Mouse (Mus musculus): Measurements from ENCODE around the gene H2al1f. TPM values are rescaled to one million over a fixed set of nuclear protein-coding genes. Genes with fewer than 3 reads are reported as not detected.
"Not testable (repeated sequence)": the region's sequence is repeated elsewhere in the genome, so short reads cannot be mapped to it uniquely, and the experiment has no call there.

The H2al1f gene
- polyA plus RNA-seq, 1 experiment from 2014 or later, result not detected

DNA sequence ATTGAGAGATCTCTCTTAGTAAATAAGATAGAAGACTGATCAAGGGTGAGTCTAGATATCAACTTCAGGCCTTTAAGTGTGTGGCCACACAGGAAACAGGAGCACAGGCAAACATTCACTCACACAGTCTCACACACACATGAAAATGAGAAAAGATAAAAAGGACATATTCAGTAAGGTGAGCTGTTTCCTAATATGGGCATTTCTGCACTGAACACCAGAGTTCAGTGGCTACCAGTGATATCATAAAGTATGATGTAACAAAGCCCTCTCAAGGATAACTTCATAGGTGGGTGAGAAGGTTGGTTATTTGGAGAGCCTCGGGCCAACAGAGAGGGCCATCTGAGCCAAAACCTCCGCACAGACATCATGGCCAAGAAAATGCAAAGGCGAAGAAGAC lies 3.0 kb downstream of the H2al1f start, which contains the start of gene H2al1g:
H2al1g (plus strand) TSS at position 301 of the 400 bp plus-strand sequence.
- H3K4me1 ChIP-seq (replicated peaks); H3K36me3 ChIP-seq; ATAC-seq; H3K4me2 ChIP-seq (replicated peaks); H3K9me3 ChIP-seq; H3K4me3 ChIP-seq (replicated peaks); H3K9ac ChIP-seq; H3K27ac ChIP-seq; H3K27me3 ChIP-seq (replicated peaks): not testable (repeated sequence)
- no CpG with 5 or more reads among the region's 3 CpGs for WGBS

- H3K27ac ChIP-seq; H3K27me3 ChIP-seq (replicated peaks); H3K4me2 ChIP-seq (replicated peaks); H3K36me3 ChIP-seq; H3K4me1 ChIP-seq (replicated peaks); ATAC-seq; H3K4me3 ChIP-seq (replicated peaks); H3K9me3 ChIP-seq; H3K9ac ChIP-seq: not testable (repeated sequence)
- no CpG with 5 or more reads among the region's 6 CpGs for WGBS
These were observed 6.2 kb downstream of the H2al1f start, which contains the start of gene H2al1h for GRCm38 (mm10) chrX:11321192-11321591. H2al1h (plus strand) TSS chrX:11321492.

DNA sequence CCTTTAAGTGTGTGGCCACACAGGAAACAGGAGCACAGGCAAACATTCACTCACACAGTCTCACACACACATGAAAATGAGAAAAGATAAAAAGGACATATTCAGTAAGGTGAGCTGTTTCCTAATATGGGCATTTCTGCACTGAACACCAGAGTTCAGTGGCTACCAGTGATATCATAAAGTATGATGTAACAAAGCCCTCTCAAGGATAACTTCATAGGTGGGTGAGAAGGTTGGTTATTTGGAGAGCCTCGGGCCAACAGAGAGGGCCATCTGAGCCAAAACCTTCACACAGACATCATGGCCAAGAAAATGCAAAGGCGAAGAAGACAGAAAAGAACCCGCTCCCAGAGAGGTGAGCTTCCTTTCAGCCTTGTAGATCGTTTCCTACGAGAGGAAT lies 9.4 kb downstream of the H2al1f start, which contains the start of gene H2al1i:
H2al1i (plus strand) TSS at position 301 of the 400 bp plus-strand sequence.
- not testable (repeated sequence) for H3K36me3 ChIP-seq; H3K4me1 ChIP-seq (replicated peaks); H3K9me3 ChIP-seq; H3K4me2 ChIP-seq (replicated peaks); H3K27ac ChIP-seq; H3K4me3 ChIP-seq (replicated peaks); H3K27me3 ChIP-seq (replicated peaks); H3K9ac ChIP-seq; ATAC-seq
- WGBS, result 89% methylated on average over 2 of the region's 5 CpGs

GRCm38 (mm10) chrX:11327522-11327921 lies 12.6 kb downstream of the H2al1f start, which contains the start of gene H2al1j:
H2al1j (plus strand) TSS chrX:11327822.
- H3K9ac ChIP-seq; H3K36me3 ChIP-seq; H3K4me2 ChIP-seq (replicated peaks); H3K4me3 ChIP-seq (replicated peaks); H3K27ac ChIP-seq; H3K27me3 ChIP-seq (replicated peaks); ATAC-seq; H3K9me3 ChIP-seq; H3K4me1 ChIP-seq (replicated peaks): not testable (repeated sequence)
- 89% methylated on average over 2 of the region's 2 CpGs for WGBS

GRCm38 (mm10) chrX:11345762-11346161 lies 30.8 kb downstream of the H2al1f start:
- no peaks in the 10 kb centered on the region for H3K4me1 ChIP-seq (replicated peaks)
- no peak overlapping the region for H3K4me2 ChIP-seq (replicated peaks)
- H3K27me3 ChIP-seq (replicated peaks), result no peaks in the 10 kb centered on the region
- 62% methylated on average over 9 of the region's 9 CpGs for WGBS
- no peak overlapping the region for H3K9ac ChIP-seq
- no peak for ATAC-seq
- no peaks in the 10 kb centered on the region for H3K9me3 ChIP-seq
- H3K36me3 ChIP-seq, result no peaks in the 10 kb centered on the region
- no peak overlapping the region for H3K27ac ChIP-seq
- H3K4me3 ChIP-seq (replicated peaks), result no peak overlapping the region

DNA sequence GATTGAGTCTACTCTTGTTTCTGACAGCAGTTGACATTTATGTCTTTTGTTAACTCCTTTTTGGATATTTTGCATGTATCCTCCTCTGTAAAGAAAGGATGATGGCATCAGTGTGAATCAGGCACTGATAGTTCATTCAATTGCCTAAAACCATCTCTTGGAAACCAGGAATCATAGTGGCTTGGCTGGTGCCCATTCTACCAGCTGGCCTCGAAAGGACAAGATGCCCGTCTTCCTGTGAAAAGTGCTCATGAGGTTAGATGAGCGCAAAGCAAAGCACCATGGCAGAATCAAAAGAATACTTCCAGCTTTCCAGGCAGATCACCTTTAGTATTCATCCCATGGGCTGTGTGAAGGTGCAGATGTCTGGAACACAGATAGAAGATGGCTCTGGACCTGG lies 31.8 kb downstream of the H2al1f start:
- WGBS, result 95% methylated on average over 3 of the region's 3 CpGs
- Histone ChIP-seq H3K27ac (no peak overlapping the region), H3K9me3 (no peaks in the 10 kb centered on the region)

GRCm38 (mm10) chrX:11360823-11361222 lies 45.9 kb downstream of the H2al1f start:
- WGBS, result 81% methylated on average over 6 of the region's 6 CpGs
- Histone ChIP-seq H3K4me3 (replicated peaks) (no peak overlapping the region), H3K9ac (no peak overlapping the region), H3K4me2 (replicated peaks) (no peak overlapping the region), H3K9me3 (no peaks in the 10 kb centered on the region), H3K36me3 (no peaks in the 10 kb centered on the region), H3K27me3 (replicated peaks) (no peaks in the 10 kb centered on the region), H3K27ac (no peak overlapping the region), H3K4me1 (replicated peaks) (no peaks in the 10 kb centered on the region)
- no peak for ATAC-seq

More for the DNA sequence above, 31.8 kb downstream of the H2al1f start:
- Histone ChIP-seq H3K4me2 (replicated peaks) (no peak overlapping the region), H3K4me3 (replicated peaks) (no peak overlapping the region), H3K4me1 (replicated peaks) (no peaks in the 10 kb centered on the region), H3K27me3 (replicated peaks) (no peaks in the 10 kb centered on the region), H3K36me3 (no peaks in the 10 kb centered on the region), H3K9ac (no peak overlapping the region)
- ATAC-seq, result no peak

DNA sequence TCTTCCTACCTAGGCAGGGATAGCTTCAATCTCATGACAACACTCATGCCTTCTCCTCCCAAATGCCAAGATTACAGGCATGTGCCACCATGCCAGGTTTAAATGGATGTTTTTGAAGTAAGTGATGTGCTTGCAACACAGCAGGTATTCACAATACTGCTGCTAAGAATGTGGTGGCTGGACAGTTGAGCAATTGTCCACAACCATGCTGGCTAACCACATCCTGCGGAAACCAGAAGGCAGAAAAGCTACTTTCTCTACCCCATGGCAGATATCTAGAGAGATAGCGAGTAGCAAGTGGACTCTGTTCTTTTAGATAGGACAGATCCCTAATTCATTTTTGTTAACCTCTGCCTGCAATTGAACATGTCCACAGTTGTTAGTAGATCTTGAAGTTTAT lies 46.3 kb downstream of the H2al1f start:
- Histone ChIP-seq H3K4me1 (replicated peaks) (no peaks in the 10 kb centered on the region), H3K36me3 (no peaks in the 10 kb centered on the region), H3K9me3 (no peaks in the 10 kb centered on the region), H3K4me2 (replicated peaks) (no peak overlapping the region), H3K27me3 (replicated peaks) (no peaks in the 10 kb centered on the region), H3K9ac (no peak overlapping the region), H3K27ac (no peak overlapping the region), H3K4me3 (replicated peaks) (no peak overlapping the region)
- ATAC-seq, result no peak
- 93% methylated on average over 2 of the region's 2 CpGs for WGBS

DNA sequence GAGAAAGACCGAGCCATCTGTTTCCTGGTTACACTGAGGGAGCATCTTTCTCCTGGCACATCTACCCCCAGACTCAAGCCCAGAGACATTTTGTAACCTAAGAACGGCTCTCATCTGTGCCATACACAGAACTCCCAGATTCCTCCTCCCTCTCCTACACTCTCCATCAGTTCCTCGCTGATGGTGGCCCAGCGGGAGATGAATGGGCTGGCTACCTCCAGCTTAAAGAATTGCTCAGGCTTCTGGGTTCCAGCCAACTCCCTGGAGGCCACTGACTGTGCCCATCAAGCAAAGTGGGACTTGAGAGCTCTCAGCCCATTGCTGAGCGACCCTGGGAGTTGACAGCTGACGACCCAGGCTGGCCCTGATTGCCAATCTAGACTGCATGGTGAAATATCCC lies 48.9 kb downstream of the H2al1f start:
- WGBS, result 64% methylated on average over 6 of the region's 6 CpGs
- no peak for ATAC-seq
- H3K27me3 ChIP-seq (replicated peaks), result no peaks in the 10 kb centered on the region

More for the DNA sequence above, 48.9 kb downstream of the H2al1f start:
- no peaks in the 10 kb centered on the region for H3K4me1 ChIP-seq (replicated peaks)
- no peak overlapping the region for H3K4me2 ChIP-seq (replicated peaks)
- no peak overlapping the region for H3K4me3 ChIP-seq (replicated peaks)
- H3K36me3 ChIP-seq, result no peaks in the 10 kb centered on the region
- no peaks in the 10 kb centered on the region for H3K9me3 ChIP-seq
- no peak overlapping the region for H3K27ac ChIP-seq
- H3K9ac ChIP-seq, result no peak overlapping the region

Other genes with a start within 250 kb of the H2al1f start
- not detected in 2 replicates for gene H2al1a, start 15.9 kb upstream of the H2al1f start, polyA plus RNA-seq (2015; fragmentation: Nextera tagmentation; extraction: Ambion mirVana)
- gene H2al1b, start 12.7 kb upstream of the H2al1f start, polyA plus RNA-seq (2015; fragmentation: Nextera tagmentation; extraction: Ambion mirVana), result not detected in 2 replicates
- gene H2al1c, start 9.5 kb upstream of the H2al1f start, polyA plus RNA-seq (2015; fragmentation: Nextera tagmentation; extraction: Ambion mirVana), result not detected in 2 replicates
- not detected in 2 replicates for gene H2al1d, start 6.3 kb upstream of the H2al1f start, polyA plus RNA-seq (2015; fragmentation: Nextera tagmentation; extraction: Ambion mirVana)
- gene H2al1e, start 3.2 kb upstream of the H2al1f start, polyA plus RNA-seq (2015; fragmentation: Nextera tagmentation; extraction: Ambion mirVana), result not detected in 2 replicates
- not detected in 2 replicates for gene H2al1g, start 3.1 kb downstream of the H2al1f start, polyA plus RNA-seq (2015; fragmentation: Nextera tagmentation; extraction: Ambion mirVana)
- not detected in 2 replicates for gene H2al1h, start 6.3 kb downstream of the H2al1f start, polyA plus RNA-seq (2015; fragmentation: Nextera tagmentation; extraction: Ambion mirVana)
- gene H2al1i, start 9.5 kb downstream of the H2al1f start, polyA plus RNA-seq (2015; fragmentation: Nextera tagmentation; extraction: Ambion mirVana), result not detected in 2 replicates
- gene H2al1j, start 12.7 kb downstream of the H2al1f start, polyA plus RNA-seq (2015; fragmentation: Nextera tagmentation; extraction: Ambion mirVana), result not detected in 2 replicates

Measured in intestine, embryonic 15.5 days (tissue).